Mouse (Mus musculus): ENCODE results near the gene Bcl2l11. TPM values are rescaled to one million over a fixed set of nuclear protein-coding genes. Genes with fewer than 3 reads are reported as not detected.

Gene Bcl2l11
- total and polyA plus RNA-seq, 3 experiments, result 2.3 to 6.3 TPM; not detected in 1

DNA sequence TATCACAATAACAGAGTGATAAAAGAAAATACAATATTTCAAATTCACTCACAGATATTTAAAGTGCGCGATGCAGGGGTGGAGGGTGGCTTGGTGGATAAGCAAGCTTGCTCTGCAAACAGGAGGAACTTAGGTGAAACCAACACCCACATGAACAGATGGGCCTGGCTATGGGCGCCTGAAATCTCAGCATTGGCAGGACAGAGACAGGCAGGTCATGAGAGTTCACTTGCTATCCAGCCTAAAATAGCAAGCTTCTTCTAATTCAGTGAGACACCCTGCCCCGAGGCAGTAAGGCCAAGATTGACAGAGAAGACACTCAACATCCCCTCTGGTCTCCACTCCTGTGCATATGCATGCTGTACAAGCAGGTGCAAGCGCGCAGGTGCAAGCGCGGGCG is 23.8 kb upstream of the Bcl2l11 start:
- H3K4me3 ChIP-seq (ENCODE audit: control insufficient read depth in 1 of 2, insufficient read depth in 1 of 2, low read depth in 2 of 2, low read length in 2 of 2), result no peak overlapping the region
- no peaks in the 10 kb centered on the region for H3K27me3 ChIP-seq (ENCODE audit: control insufficient read depth in 1 of 2, insufficient read depth in 2 of 2, low read length in 2 of 2)
- H3K4me1 ChIP-seq (ENCODE audit: control insufficient read depth in 1 of 2, insufficient read depth in 2 of 2, low read length in 2 of 2), result peaks cover 0 to 5% of the 10 kb centered on the region in 2 experiments; a peak in 1 of 4 replicates
- H3K36me3 ChIP-seq (ENCODE audit: control insufficient read depth in 1 of 2, insufficient read depth in 2 of 2, low read length in 2 of 2), result no peaks in the 10 kb centered on the region; a peak in 1 of 4 replicates
- TF ChIP-seq MAFK (IDR thresholded peaks at IDR 0.05; ENCODE audit: borderline replicate concordance, low read depth, low read length) (no peak), MYC (IDR thresholded peaks at IDR 0.05; ENCODE audit: low read depth, low read length) (no peak), ETS1 (IDR thresholded peaks at IDR 0.05; ENCODE audit: low read depth, low read length) (no peak), E2F4 (IDR thresholded peaks at IDR 0.05; ENCODE audit: borderline replicate concordance, low read depth, low read length) (no peak), RCOR1 (IDR thresholded peaks at IDR 0.05; ENCODE audit: low read depth, low read length) (no peak), EP300 (IDR thresholded peaks at IDR 0.05; ENCODE audit: low read depth in 1 of 2, low read length in 2 of 2) (no peak), ZMIZ1 (IDR thresholded peaks at IDR 0.05; ENCODE audit: low read depth, low read length) (no peak), GABPA (IDR thresholded peaks at IDR 0.05; ENCODE audit: low read depth, low read length) (no peak), SMC3 (IDR thresholded peaks at IDR 0.05; ENCODE audit: low read depth, low read length) (no peak), KAT2A (conservative IDR thresholded peaks at IDR 0.05; ENCODE audit: low read depth, low read length) (no peak), POLR2A (IDR thresholded peaks at IDR 0.05; ENCODE audit: control insufficient read depth in 1 of 2, insufficient read depth in 1 of 2, low read depth in 1 of 2, low read length in 2 of 2, poor library complexity in 1 of 2) (no peak), BHLHE40 (IDR thresholded peaks at IDR 0.05; ENCODE audit: borderline replicate concordance, low read depth, low read length) (no peak), ELF1 (IDR thresholded peaks at IDR 0.05; ENCODE audit: low read depth, low read length) (no peak), MYB (IDR thresholded peaks at IDR 0.05; ENCODE audit: low read depth, low read length) (no peak)
- no peak overlapping the region for H3K27ac ChIP-seq (ENCODE audit: control insufficient read depth, low read depth, low read length)
- H3K9me3 ChIP-seq (replicated peaks; ENCODE audit: insufficient read depth, low read length), result no peaks in the 10 kb centered on the region
- DNase-seq (ENCODE audit: low read depth, low spot score), result no peak
- no peaks in the 10 kb centered on the region for H3K79me2 ChIP-seq (ENCODE audit: control insufficient read depth, insufficient read depth, low read length, poor library complexity)
- H3K9ac ChIP-seq (ENCODE audit: control insufficient read depth, low read depth, low read length, poor library complexity, severe bottlenecking), result no peak overlapping the region

DNA sequence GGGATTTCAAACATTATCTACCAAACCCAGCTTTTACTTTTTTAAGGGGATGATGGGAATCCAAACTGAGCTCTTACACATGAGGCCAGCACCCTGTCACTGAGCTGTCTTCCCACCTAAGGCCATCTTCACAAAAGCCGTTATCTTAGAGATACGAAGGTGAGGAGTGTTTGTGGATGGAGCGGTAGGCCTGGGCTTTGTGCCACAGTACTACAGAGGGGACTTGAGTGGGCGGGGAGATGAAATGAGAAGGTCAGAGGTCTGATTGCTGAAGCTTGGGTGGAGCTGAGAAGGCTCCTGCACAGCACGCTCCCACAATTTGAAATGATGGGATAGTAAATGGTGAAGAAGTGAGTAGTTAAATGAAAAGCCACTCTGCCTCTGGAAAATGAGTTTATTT is 21.0 kb upstream of the Bcl2l11 start:
- H3K4me3 ChIP-seq (ENCODE audit: control insufficient read depth in 1 of 2, insufficient read depth in 1 of 2, low read depth in 2 of 2, low read length in 2 of 2), result no peak overlapping the region
- H3K27me3 ChIP-seq (ENCODE audit: control insufficient read depth in 1 of 2, insufficient read depth in 2 of 2, low read length in 2 of 2), result no peaks in the 10 kb centered on the region
- no peaks in the 10 kb centered on the region for H3K9me3 ChIP-seq (replicated peaks; ENCODE audit: insufficient read depth, low read length)
- H3K9ac ChIP-seq (ENCODE audit: control insufficient read depth, low read depth, low read length, poor library complexity, severe bottlenecking), result no peak overlapping the region
- H3K79me2 ChIP-seq (ENCODE audit: control insufficient read depth, insufficient read depth, low read length, poor library complexity), result no peaks in the 10 kb centered on the region
- TF ChIP-seq EP300 (IDR thresholded peaks at IDR 0.05; ENCODE audit: low read depth in 1 of 2, low read length in 2 of 2) (no peak), TCF12 (IDR thresholded peaks at IDR 0.05; ENCODE audit: low read depth, low read length) (no peak)
- H3K27ac ChIP-seq (ENCODE audit: control insufficient read depth, low read depth, low read length), result no peak overlapping the region
- DNase-seq (ENCODE audit: low read depth, low spot score), result no peak
- no peaks in the 10 kb centered on the region; a peak in 1 of 4 replicates for H3K36me3 ChIP-seq (ENCODE audit: control insufficient read depth in 1 of 2, insufficient read depth in 2 of 2, low read length in 2 of 2)
- H3K4me1 ChIP-seq (ENCODE audit: control insufficient read depth in 1 of 2, insufficient read depth in 2 of 2, low read length in 2 of 2), result peaks cover 0 to 5% of the 10 kb centered on the region in 2 experiments; a peak in 1 of 4 replicates

DNA sequence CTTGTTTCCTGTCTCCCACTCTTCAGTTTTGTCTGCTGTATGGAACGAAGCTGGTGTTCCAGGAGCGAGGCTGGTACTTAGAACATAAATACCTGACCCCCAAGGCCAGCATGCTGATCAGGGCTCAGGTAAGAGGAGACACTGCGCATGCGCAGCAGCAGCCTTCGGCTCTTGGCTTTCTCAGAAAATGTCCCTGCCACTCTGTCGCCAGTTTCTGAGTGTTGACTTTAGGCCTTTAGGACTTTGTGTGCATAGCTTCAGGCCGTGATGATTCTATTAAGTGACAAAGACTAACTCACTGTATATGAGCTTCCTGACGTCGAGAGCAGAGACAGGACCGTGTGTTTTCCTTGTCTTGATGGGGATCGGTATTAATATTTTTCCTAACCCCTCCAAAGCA is 20.2 kb upstream of the Bcl2l11 start:
- Histone ChIP-seq H3K9ac (ENCODE audit: control insufficient read depth, low read depth, low read length, poor library complexity, severe bottlenecking) (no peak overlapping the region), H3K4me1 (ENCODE audit: control insufficient read depth in 1 of 2, insufficient read depth in 2 of 2, low read length in 2 of 2) (peaks cover 0 to 5% of the 10 kb centered on the region in 2 experiments; a peak in 1 of 4 replicates), H3K27me3 (ENCODE audit: control insufficient read depth in 1 of 2, insufficient read depth in 2 of 2, low read length in 2 of 2) (no peaks in the 10 kb centered on the region; a peak in 1 of 4 replicates), H3K27ac (ENCODE audit: control insufficient read depth, low read depth, low read length) (no peak overlapping the region), H3K79me2 (ENCODE audit: control insufficient read depth, insufficient read depth, low read length, poor library complexity) (no peaks in the 10 kb centered on the region), H3K9me3 (replicated peaks; ENCODE audit: insufficient read depth, low read length) (no peaks in the 10 kb centered on the region), H3K4me3 (ENCODE audit: control insufficient read depth in 1 of 2, insufficient read depth in 1 of 2, low read depth in 2 of 2, low read length in 2 of 2) (no peak overlapping the region), H3K36me3 (ENCODE audit: control insufficient read depth in 1 of 2, insufficient read depth in 2 of 2, low read length in 2 of 2) (no peaks in the 10 kb centered on the region; a peak in 1 of 4 replicates)
- no peak for DNase-seq (ENCODE audit: low read depth, low spot score)
- TF ChIP-seq E2F4 (IDR thresholded peaks at IDR 0.05; ENCODE audit: borderline replicate concordance, low read depth, low read length) (no peak), POLR2AphosphoS2 (IDR thresholded peaks at IDR 0.05; ENCODE audit: low read length) (no peak), ETS1 (IDR thresholded peaks at IDR 0.05; ENCODE audit: low read depth, low read length) (no peak), NRF1 (IDR thresholded peaks at IDR 0.05; ENCODE audit: insufficient read depth, low read depth, low read length, poor library complexity, severe bottlenecking) (no peak), MYC (IDR thresholded peaks at IDR 0.05; ENCODE audit: low read depth, low read length) (no peak), SIN3A (IDR thresholded peaks at IDR 0.05; ENCODE audit: low read length) (no peak), POLR2AphosphoS5 (IDR thresholded peaks at IDR 0.05; ENCODE audit: borderline replicate concordance, low read depth, low read length) (no peak), TAL1 (IDR thresholded peaks at IDR 0.05; ENCODE audit: low read length) (no peak)
